Mouse (Mus musculus) embryonic facial prominence, embryonic 15.5 days (tissue): ENCODE results near the gene Nell2. TPM values are rescaled to one million over a fixed set of nuclear protein-coding genes. Genes with fewer than 3 reads are reported as not detected.

Experiments
- ATAC-seq: fragments of 200-750 bp; cut with Nextera tagmentation; 2 replicates; pipeline ENCODE4 v1.8.0; 2017; ENCODE audit warnings: low read depth, moderate TSS enrichment; ENCODE audit not compliant: insufficient number of reproducible peaks, low FRiP score, low TSS enrichment
- H3K27ac ChIP-seq: fragments of 300-500 bp; sonication (generic); replicated peaks from 2 replicates; pipeline ENCODE4 v1.5.1; 2015; ENCODE audit warnings: mild to moderate bottlenecking, inconsistent platforms
- H3K27me3 ChIP-seq: fragments of 300-500 bp; sonication (generic); 2 replicates; pipeline ENCODE4 v1.6.1; 2015; ENCODE audit warnings: inconsistent platforms
- H3K36me3 ChIP-seq: fragments of 300-500 bp; sonication (generic); 2 replicates; pipeline ENCODE4 v1.6.1; 2015; ENCODE audit warnings: mild to moderate bottlenecking, inconsistent platforms
- H3K4me1 ChIP-seq: fragments of 300-500 bp; sonication (generic); 2 replicates; pipeline ENCODE4 v1.6.1; 2015; ENCODE audit warnings: inconsistent platforms
- H3K4me2 ChIP-seq: fragments of 300-500 bp; sonication (generic); replicated peaks from 2 replicates; pipeline ENCODE4 v1.6.1; 2015; ENCODE audit warnings: mild to moderate bottlenecking, inconsistent platforms
- H3K4me3 ChIP-seq: fragments of 300-500 bp; sonication (generic); replicated peaks from 2 replicates; pipeline ENCODE4 v1.5.1; 2015; ENCODE audit warnings: mild to moderate bottlenecking, inconsistent platforms
- H3K9ac ChIP-seq: fragments of 300-500 bp; sonication (generic); 2 replicates; pipeline ENCODE4 v1.6.1; 2015; ENCODE audit warnings: inconsistent platforms
- H3K9me3 ChIP-seq: fragments of 300-500 bp; sonication (generic); replicated peaks from 2 replicates; pipeline ENCODE4 v1.6.1; 2016; ENCODE audit warnings: inconsistent platforms
- WGBS: fragments of 180-500 bp; shearing (Covaris S2); methylation state at CpG from one replicate; pipeline ENCODE4 v1.1.7; 2015; 5-methylcytosine and 5-hydroxymethylcytosine counted together
- polyA plus RNA-seq: library from polyadenylated mRNA; unstranded; fragments of >200 nt; fragmentation: Nextera tagmentation; extraction: Ambion mirVana; gene quantifications from 2 replicates; pipeline ENCODE4 v1.2.1, GENCODE M21; 2015

The Nell2 gene
- polyA plus RNA-seq, result 12.9 and 13.6 TPM in 2 replicates

GRCm38 (mm10) chr15:95527948-95528861, at the start of gene Nell2:
Gene Nell2, minus strand, starts transcription at chr15:95528559.
- WGBS, result under 1% methylated on average over 86 of the region's 95 CpGs
- H3K9me3 ChIP-seq, result no peaks in the 10 kb centered on the region
- H3K27ac ChIP-seq, result no peak within 1 kb of the TSS
- peak within 1 kb of the TSS; percentile 92 for H3K4me2 ChIP-seq
- no peak within 1 kb of the TSS for H3K9ac ChIP-seq
- ATAC-seq, result peak; percentile 63; the same call in 1 of the 2 replicates
- H3K36me3 ChIP-seq, result no peaks in the 10 kb centered on the region
- peak within 1 kb of the TSS; percentile 54 for H3K4me3 ChIP-seq
- H3K27me3 ChIP-seq, result peaks cover 31% of the 10 kb centered on the region
- peaks cover 20% of the 10 kb centered on the region for H3K4me1 ChIP-seq

- 15% methylated on average over 5 of the region's 5 CpGs for WGBS
- ATAC-seq, result no peak
- no peaks in the 10 kb centered on the region for H3K36me3 ChIP-seq
- H3K4me2 ChIP-seq, result no peak overlapping the region
- H3K4me3 ChIP-seq, result no peak overlapping the region
- no peak overlapping the region for H3K27ac ChIP-seq
- no peaks in the 10 kb centered on the region for H3K9me3 ChIP-seq
- H3K4me1 ChIP-seq, result no peaks in the 10 kb centered on the region
- no peak overlapping the region for H3K9ac ChIP-seq
- peaks cover 10% of the 10 kb centered on the region; the same call in 1 of the 2 replicates for H3K27me3 ChIP-seq
These were observed 46.3 kb upstream of the Nell2 start for GRCm38 (mm10) chr15:95574661-95575060.

- H3K4me3 ChIP-seq, result no peak overlapping the region
- 76% methylated on average over 6 of the region's 6 CpGs for WGBS
- no peaks in the 10 kb centered on the region for H3K36me3 ChIP-seq
- ATAC-seq, result no peak
- H3K9ac ChIP-seq, result no peak overlapping the region
- no peaks in the 10 kb centered on the region for H3K27me3 ChIP-seq
- no peaks in the 10 kb centered on the region for H3K4me1 ChIP-seq
- no peak overlapping the region for H3K27ac ChIP-seq
- H3K9me3 ChIP-seq, result no peaks in the 10 kb centered on the region
- H3K4me2 ChIP-seq, result no peak overlapping the region
These were observed 41.2 kb upstream of the Nell2 start for GRCm38 (mm10) chr15:95569606-95570005.

- no peak overlapping the region for H3K4me2 ChIP-seq
- H3K9ac ChIP-seq, result no peak overlapping the region
- ATAC-seq, result no peak
- H3K4me1 ChIP-seq, result no peaks in the 10 kb centered on the region
- H3K36me3 ChIP-seq, result no peaks in the 10 kb centered on the region
- H3K27me3 ChIP-seq, result no peaks in the 10 kb centered on the region
- H3K27ac ChIP-seq, result no peak overlapping the region
- no peaks in the 10 kb centered on the region for H3K9me3 ChIP-seq
- H3K4me3 ChIP-seq, result no peak overlapping the region
- WGBS, result 92% methylated on average over 2 of the region's 2 CpGs
These were observed 36.8 kb upstream of the Nell2 start for GRCm38 (mm10) chr15:95565160-95565559.

- H3K9me3 ChIP-seq, result no peaks in the 10 kb centered on the region
- no peak overlapping the region for H3K4me2 ChIP-seq
- no peak for ATAC-seq
- no peak overlapping the region for H3K27ac ChIP-seq
- no peak overlapping the region for H3K4me3 ChIP-seq
- H3K4me1 ChIP-seq, result no peaks in the 10 kb centered on the region
- no peaks in the 10 kb centered on the region for H3K36me3 ChIP-seq
- WGBS, result 93% methylated on average over 5 of the region's 5 CpGs
- no peak overlapping the region for H3K9ac ChIP-seq
- no peaks in the 10 kb centered on the region for H3K27me3 ChIP-seq
These were observed 32.9 kb upstream of the Nell2 start for GRCm38 (mm10) chr15:95561303-95561702.

- Histone ChIP-seq H3K27me3 (no peaks in the 10 kb centered on the region), H3K4me1 (no peaks in the 10 kb centered on the region), H3K27ac (no peak overlapping the region), H3K4me2 (no peak overlapping the region), H3K9me3 (no peaks in the 10 kb centered on the region), H3K4me3 (no peak overlapping the region), H3K9ac (no peak overlapping the region), H3K36me3 (no peaks in the 10 kb centered on the region)
- WGBS, result 72% methylated on average over 5 of the region's 5 CpGs
- ATAC-seq, result no peak
These were observed 21.7 kb upstream of the Nell2 start for GRCm38 (mm10) chr15:95550011-95550410.

- H3K4me2 ChIP-seq, result no peak overlapping the region
- 52% methylated on average over 6 of the region's 6 CpGs for whole genome bisulfite sequencing
These were observed 14.3 kb upstream of the Nell2 start for GRCm38 (mm10) chr15:95542632-95543031.

GRCm38 (mm10) chr15:95536724-95537123, 8.4 kb upstream of the Nell2 start:
- Histone ChIP-seq H3K9ac (no peak overlapping the region), H3K9me3 (no peaks in the 10 kb centered on the region), H3K27ac (no peak overlapping the region), H3K36me3 (no peaks in the 10 kb centered on the region), H3K4me1 (no peaks in the 10 kb centered on the region), H3K27me3 (no peaks in the 10 kb centered on the region), H3K4me2 (no peak overlapping the region), H3K4me3 (no peak overlapping the region)
- 50% methylated on average over 4 of the region's 4 CpGs for WGBS
- no peak; the same call in 1 of the 2 replicates for ATAC-seq

More at GRCm38 (mm10) chr15:95542632-95543031, 14.3 kb upstream of the Nell2 start:
- Histone ChIP-seq H3K4me1 (no peaks in the 10 kb centered on the region), H3K36me3 (no peaks in the 10 kb centered on the region), H3K4me3 (no peak overlapping the region), H3K9ac (no peak overlapping the region), H3K27ac (no peak overlapping the region), H3K9me3 (no peaks in the 10 kb centered on the region), H3K27me3 (no peaks in the 10 kb centered on the region)
- no peak for ATAC-seq

GRCm38 (mm10) chr15:95536230-95536629, 7.9 kb upstream of the Nell2 start:
- Histone ChIP-seq H3K4me1 (no peaks in the 10 kb centered on the region), H3K4me3 (no peak overlapping the region), H3K27ac (no peak overlapping the region), H3K27me3 (no peaks in the 10 kb centered on the region), H3K9me3 (no peaks in the 10 kb centered on the region), H3K4me2 (no peak overlapping the region), H3K36me3 (no peaks in the 10 kb centered on the region), H3K9ac (no peak overlapping the region)
- 66% methylated on average over 4 of the region's 4 CpGs for WGBS
- no peak for ATAC-seq

- Histone ChIP-seq H3K27me3 (no peaks in the 10 kb centered on the region), H3K4me2 (no peak overlapping the region), H3K4me1 (no peaks in the 10 kb centered on the region), H3K4me3 (no peak overlapping the region), H3K27ac (no peak overlapping the region), H3K36me3 (no peaks in the 10 kb centered on the region), H3K9ac (no peak overlapping the region), H3K9me3 (no peaks in the 10 kb centered on the region)
- no peak for ATAC-seq
- WGBS, result 71% methylated on average over 6 of the region's 6 CpGs
These were observed 6.3 kb upstream of the Nell2 start for GRCm38 (mm10) chr15:95534644-95535043.

GRCm38 (mm10) chr15:95527461-95527947, 855 bp downstream of the Nell2 start:
- H3K9ac ChIP-seq, result no peak overlapping the region
- H3K4me1 ChIP-seq, result peaks cover 20% of the 10 kb centered on the region
- H3K36me3 ChIP-seq, result no peaks in the 10 kb centered on the region
- no peak for ATAC-seq
- WGBS, result under 1% methylated on average over 28 of the region's 28 CpGs
- peak overlapping the region; percentile 54 for H3K4me3 ChIP-seq
- H3K27ac ChIP-seq, result no peak overlapping the region
- H3K9me3 ChIP-seq, result no peaks in the 10 kb centered on the region
- peak overlapping the region; percentile 92 for H3K4me2 ChIP-seq
- H3K27me3 ChIP-seq, result peaks cover 31% of the 10 kb centered on the region
